Mouse (Mus musculus) ES-Bruce4 (cell line): Measurements from ENCODE around the gene Enah.

ENCODE experiments used
- CTCF ChIP-seq: IDR thresholded peaks from one replicate; pipeline ENCODE4 v1.8.1; 2011; ENCODE audit warnings: low read depth, low read length
- POLR2A ChIP-seq: IDR thresholded peaks from one replicate; pipeline ENCODE4 v1.8.1; 2011; ENCODE audit warnings: low read length; ENCODE audit not compliant: insufficient read depth

DNA sequence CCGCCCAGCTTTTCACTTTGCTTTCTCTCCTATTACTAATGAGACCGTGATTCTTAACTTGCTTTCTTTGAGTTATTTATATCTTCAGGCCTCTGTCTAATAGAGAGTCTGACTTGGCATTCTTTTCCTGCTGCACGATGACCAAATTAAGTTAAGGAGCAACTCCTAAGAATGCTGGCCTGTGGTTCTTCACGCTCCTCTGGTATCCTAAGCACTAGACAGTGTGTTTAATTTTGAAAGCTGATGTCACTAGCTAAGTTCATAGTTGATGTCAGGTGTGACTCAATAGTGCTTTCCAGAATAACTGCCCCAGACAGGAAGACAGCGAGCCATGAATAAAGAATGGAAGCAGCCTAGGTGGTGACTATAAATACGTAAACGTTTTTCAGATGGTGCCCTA, 6.3 kb upstream of the Enah start:
- TF ChIP-seq POLR2A: no peak
- TF ChIP-seq CTCF: no peak
